ENCODE assay signal across 26 mouse cellular contexts in the genomic region with DNA sequence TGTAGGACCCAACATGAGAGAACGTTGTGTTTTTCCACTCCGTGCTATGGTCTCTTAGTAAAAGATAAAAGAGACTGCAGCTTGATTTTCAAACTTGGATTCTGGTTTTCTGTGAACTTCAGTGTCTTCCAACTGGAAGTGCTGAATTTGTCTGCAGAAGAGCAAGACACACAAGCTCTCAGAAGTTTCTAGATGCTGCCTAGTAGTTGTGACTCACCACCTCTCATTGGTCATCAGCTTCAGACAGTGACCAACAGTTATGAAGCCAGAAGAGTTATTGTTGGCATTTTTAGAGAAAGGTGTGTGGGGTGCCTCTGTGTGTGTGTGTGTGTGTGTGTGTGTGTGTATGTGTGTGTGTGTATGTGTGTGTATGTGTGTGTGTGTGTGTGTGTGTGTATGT. TPM values are rescaled to one million over a fixed set of nuclear protein-coding genes. Genes with fewer than 3 reads are reported as not detected.
DNase-seq lines count a peak whose midpoint lies in the region; ATAC-seq and TF ChIP-seq lines count a peak whose summit lies in the region.
"Had no signal": no experiment of that assay in that cellular context is flagged by ENCODE, and none has a peak within 500 bp of the region (broad histone marks: within the 10 kb centered on the region; RNA-seq: fewer than 3 reads in every experiment).

No protein-coding gene starts in this region.

- H3K4me1 ChIP-seq in CH12.LX (ENCODE audit: control insufficient read depth in 1 of 2, insufficient read depth in 2 of 2) = peaks cover 22 to 87% of the 10 kb centered on the region in 2 experiments

- in situ Hi-C loops in CH12.LX (cut with MboI; ENCODE audit: low pct_ligation_motif_present, low pct_unique_long_range_greater_than_20kb, low sequenced_read_pairs) (no loop called here), Patski (cut with MboI; ENCODE audit: low pct_unique_long_range_greater_than_20kb) (loop anchor here (10.0 kb wide), 3 partner anchors 198 to 878 kb away; no protein-coding TSS in a partner anchor)

- peak; percentile 21 for DNase-seq in cerebellum, adult 9-10 months
- DNase-seq in cerebellum, adult 8-10 months = no peak
- peak; percentile 22 for DNase-seq in 3134 (ENCODE audit: extremely low read depth, insufficient read length, low spot score)
- DNase-seq in CH12.LX (ENCODE audit: extremely low read depth) = no peak
- DNase-seq in Patski (ENCODE audit: low read depth, low spot score) = no peak
- DNase-seq in lung, postnatal 14 days = no peak
- DNase-seq in adrenal gland, postnatal 14 days = no peak
- DNase-seq: adrenal gland, postnatal 10 days; cerebellum, adult 11 months; cerebellum, adult 2 months; forebrain, postnatal 0 days; gastrocnemius, postnatal 25 days; heart, adult 18-20 months; heart, postnatal 10 days; heart, postnatal 36 days had no signal

- peak; percentile 44 for ATAC-seq in Patski
- ATAC-seq: forebrain, embryonic 14.5 days; forebrain, postnatal 0 days; hindbrain, embryonic 16.5 days; inflammation-experienced regulatory T-cells, adult 6 months; intestine, embryonic 16.5 days had no signal

- dilution Hi-C loops in CH12.LX (cut with MboI; ENCODE audit: extremely low pct_ligation_motif_present, extremely low pct_unique_long_range_greater_than_20kb, low sequenced_read_pairs) = no loop called here

- H3K9me3 ChIP-seq in CH12.LX (replicated peaks; ENCODE audit: low read length) = no peaks in the 10 kb centered on the region
- H3K9me3 ChIP-seq: embryonic facial prominence, embryonic 12.5 days; embryonic facial prominence, embryonic 15.5 days; G1E; heart, embryonic 12.5 days; heart, embryonic 15.5 days; hindbrain, embryonic 10.5 days; hindbrain, embryonic 13.5 days had no signal

- H3K27ac ChIP-seq in CH12.LX (ENCODE audit: insufficient read depth, low read depth) = no peak overlapping the region
- H3K27ac ChIP-seq: embryonic facial prominence, embryonic 12.5 days; embryonic facial prominence, embryonic 15.5 days; heart, embryonic 15.5 days; hindbrain, embryonic 10.5 days; hindbrain, embryonic 13.5 days had no signal

- TF ChIP-seq POLR2A in CH12.LX (IDR thresholded peaks at IDR 0.05; ENCODE audit: low read depth, low read length) = no peak

- TF ChIP-seq EP300 in CH12.LX (IDR thresholded peaks at IDR 0.05; ENCODE audit: low read length) = no peak

- TF ChIP-seq CTCF in CH12.LX (conservative IDR thresholded peaks at IDR 0.05 in 1 of 2, IDR thresholded peaks at IDR 0.05 in 1 of 2; ENCODE audit: low read depth in 2 of 2, low read length in 2 of 2) (no peak), Patski (IDR thresholded peaks at IDR 0.05) (no peak)

- H3K27me3 ChIP-seq in CH12.LX (replicated peaks) = no peaks in the 10 kb centered on the region
- no peaks in the 10 kb centered on the region for H3K27me3 ChIP-seq in Patski
- H3K27me3 ChIP-seq: embryonic facial prominence, embryonic 12.5 days; embryonic facial prominence, embryonic 15.5 days; heart, embryonic 12.5 days; heart, embryonic 15.5 days; hindbrain, embryonic 13.5 days had no signal

- H3K4me3 ChIP-seq in CH12.LX (replicated peaks in 1 of 3; ENCODE audit: low read depth in 2 of 3, low read length in 2 of 3, poor library complexity in 1 of 3) = no peak overlapping the region
- H3K4me3 ChIP-seq: embryonic facial prominence, embryonic 12.5 days; embryonic facial prominence, embryonic 15.5 days; heart, embryonic 12.5 days; heart, embryonic 15.5 days; hindbrain, embryonic 10.5 days; hindbrain, embryonic 13.5 days had no signal

- no peak for TF ChIP-seq RAD21 in CH12.LX (IDR thresholded peaks at IDR 0.05; ENCODE audit: low read depth, low read length)

- peaks cover 85% of the 10 kb centered on the region for H3K79me2 ChIP-seq in CH12.LX (replicated peaks; ENCODE audit: control insufficient read depth, extremely low read depth, insufficient read depth, poor library complexity, severe bottlenecking)

- CTCF ChIA-PET in Patski (lab: Charles Lee) = interaction anchor here (0.7 kb wide), 1 partner anchor 9 kb away, joined by 3 read pairs; no protein-coding TSS in a partner anchor

- POLR2A ChIA-PET in Patski (lab: Charles Lee) = interaction anchor here (0.5 to 0.8 kb wide), 2 partner anchors 32 to 46 kb away, joined by 3 to 4 read pairs; no protein-coding TSS in a partner anchor

- peak overlapping the region; percentile 49; the same call in 1 of the 2 replicates for H3K9ac ChIP-seq in CH12.LX (ENCODE audit: insufficient read depth, low read depth)
- H3K9ac ChIP-seq: embryonic facial prominence, embryonic 12.5 days; embryonic facial prominence, embryonic 15.5 days; forebrain, postnatal 0 days; heart, embryonic 12.5 days; heart, embryonic 15.5 days; hindbrain, embryonic 13.5 days had no signal

- peak overlapping the region; percentile 53; the same call in 1 of the 2 replicates for H3K4me2 ChIP-seq in CH12.LX (ENCODE audit: insufficient read depth, low read depth, poor library complexity, severe bottlenecking)
- H3K4me2 ChIP-seq: embryonic facial prominence, embryonic 12.5 days; embryonic facial prominence, embryonic 15.5 days; heart, embryonic 12.5 days; heart, embryonic 15.5 days; hindbrain, embryonic 13.5 days had no signal

- H3K36me3 ChIP-seq in CH12.LX (replicated peaks in 1 of 2; ENCODE audit: control insufficient read depth in 1 of 2, insufficient read depth in 1 of 2, low read length in 1 of 2) = peaks cover 0 to 16% of the 10 kb centered on the region in 2 experiments
- H3K36me3 ChIP-seq: embryonic facial prominence, embryonic 12.5 days; embryonic facial prominence, embryonic 15.5 days; heart, embryonic 12.5 days; heart, embryonic 15.5 days; hindbrain, embryonic 10.5 days; hindbrain, embryonic 13.5 days had no signal

TF ChIP-seq in CH12.LX, 34 proteins besides CTCF, POLR2A, EP300 and RAD21:
- TF ChIP-seq ZKSCAN1 (IDR thresholded peaks at IDR 0.05; ENCODE audit: borderline replicate concordance, low read depth, low read length) (no peak), MXI1 (IDR thresholded peaks at IDR 0.05; ENCODE audit: low read depth, low read length) (0 out of 2 replicates have a peak, but pooled peaks have one; percentile 32)

RNA-seq across cellular contexts. Expression of a gene that starts 7.1 kb away (rescaled TPM):
- total RNA-seq in CH12.LX (2012; rRNA removed) = 63.4 and 71.7 TPM in 2 replicates
- total RNA-seq in CH12.LX (2014; rRNA removed) = 143 and 153 TPM in 2 replicates
- 130 and 134 TPM in 2 replicates for polyA plus RNA-seq in CH12.LX (2012; ENCODE audit: insufficient read length, low read depth)
- 92.2 TPM for polyA plus RNA-seq in Patski (2021)
- total RNA-seq in adrenal gland, postnatal 14 days (2021) = 46.9 and 56.3 TPM in 2 replicates

Comparison
In these comparisons a context has a peak if more than half of its experiments do, and no peak if none do; other contexts are left out.
1. DNase-seq: peak in cerebellum, adult 9-10 months (single experiment) and 3134 (single experiment); none in cerebellum, adult 8-10 months (single experiment), CH12.LX (single experiment), Patski (single experiment), lung, postnatal 14 days (single experiment) and adrenal gland, postnatal 14 days (single experiment).